Mouse (Mus musculus) stomach, postnatal 0 days (tissue): ENCODE measurements around the gene 1110004F10Rik.

Source experiments
- CTCF ChIP-seq: IDR thresholded peaks from 2 replicates; pipeline ENCODE4 v1.5.1; 2016; ENCODE audit warnings: antibody characterized with exemption, low read depth, mild to moderate bottlenecking, moderate library complexity
- EP300 ChIP-seq: optimal IDR thresholded peaks from 2 replicates; pipeline ENCODE3; 2016; ENCODE audit warnings: antibody characterized with exemption

DNA sequence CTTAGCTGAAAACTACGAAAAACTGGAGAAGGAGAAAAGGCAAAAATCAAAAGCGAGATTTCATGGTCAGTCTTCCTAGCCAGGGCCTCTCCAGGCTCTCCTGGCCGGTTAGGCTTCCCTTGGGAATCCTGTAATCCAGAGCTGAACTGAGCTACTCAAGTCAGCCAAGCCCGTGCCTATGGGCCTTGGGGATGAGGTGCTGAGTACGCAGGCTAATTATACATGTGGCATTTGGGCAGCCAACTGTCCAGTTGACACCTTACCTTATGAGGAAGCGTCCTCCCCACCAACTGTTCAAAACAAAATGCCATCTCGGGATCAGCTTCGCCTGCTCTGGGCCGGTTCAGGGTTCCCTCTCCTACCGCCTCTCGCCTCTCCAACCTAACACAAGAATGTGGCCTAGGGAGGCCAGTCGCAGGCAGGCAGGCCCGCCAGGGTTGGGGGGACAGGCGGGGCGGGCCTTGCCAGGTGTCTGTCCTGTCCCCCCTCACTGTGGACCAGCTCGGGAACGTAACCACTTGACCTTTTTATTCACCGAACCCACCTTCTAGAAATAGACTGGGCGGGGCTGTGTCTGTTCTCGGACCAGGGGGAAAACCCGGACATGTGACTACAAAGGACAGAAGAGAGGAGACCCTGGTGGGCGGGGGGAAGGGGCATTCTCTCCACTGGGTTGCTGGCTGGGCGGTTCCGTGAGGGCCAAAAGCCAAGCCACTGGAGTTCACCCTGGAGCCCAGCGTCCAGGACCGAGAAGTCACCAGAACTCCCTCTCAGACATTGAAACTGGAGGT, 8.4 kb upstream of the 1110004F10Rik start:
- TF ChIP-seq CTCF: no peak
- no peak for TF ChIP-seq EP300
